Mouse (Mus musculus) gonadal fat pad, adult 2 months (tissue): Measurements from ENCODE around the gene Trim47. TPM values are rescaled to one million over a fixed set of nuclear protein-coding genes. Genes with fewer than 3 reads are reported as not detected.

Experiments used
- DNase-seq: peaks from one replicate; pipeline ENCODE4 v3.0.0-alpha.2; 2012; ENCODE audit warnings: low read depth
- polyA plus RNA-seq: library from polyadenylated mRNA; depleted of rRNA; stranded (reverse); fragments of >200 nt; gene quantifications from 2 replicates; pipeline ENCODE4 v1.2.3, GENCODE M21; 2012; rRNA removed

Trim47 gene
- polyA plus RNA-seq, result 35.0 and 38.8 TPM in 2 replicates

DNA sequence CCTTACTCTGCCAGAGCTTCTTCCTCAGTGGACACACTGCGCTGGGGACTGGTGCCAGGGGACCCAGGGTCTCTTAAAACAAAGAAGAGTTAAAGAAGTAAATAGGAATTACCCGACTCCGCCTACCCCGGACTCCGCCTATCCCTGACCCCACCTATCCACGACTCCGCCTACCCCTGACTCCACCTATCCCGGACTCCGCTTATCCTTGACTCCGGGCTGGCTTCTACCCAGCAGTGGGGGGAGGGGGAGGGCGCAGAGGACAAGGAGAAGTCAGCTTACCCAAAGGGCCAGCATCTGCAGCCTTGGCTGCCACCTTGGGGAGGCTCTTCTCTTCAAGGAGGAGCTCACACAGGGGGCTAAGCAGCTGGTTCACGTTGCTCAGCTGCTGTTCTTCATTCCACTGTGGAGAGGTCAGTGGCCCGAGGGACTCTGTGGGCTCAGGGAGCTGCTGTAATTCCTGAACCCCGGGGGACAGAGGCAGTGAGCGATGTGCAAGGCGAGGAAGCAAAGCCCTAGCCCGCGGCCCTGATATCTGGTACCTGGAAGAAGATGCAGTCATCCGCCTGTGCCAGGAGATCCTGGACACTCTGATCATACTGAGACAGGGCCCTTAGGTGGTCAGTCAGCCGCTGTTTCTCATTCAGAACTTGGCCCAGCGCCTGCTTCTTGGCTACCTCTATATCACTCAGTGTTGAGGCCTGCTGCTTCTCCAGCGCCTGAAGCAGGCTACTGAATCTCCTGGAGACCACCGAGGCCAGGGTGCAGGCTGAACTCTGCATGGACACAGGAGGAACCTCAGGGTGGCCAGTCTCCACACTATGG is at the start of gene Trim47:
Gene Trim47 (minus strand): TSS at position 55 of the 825 bp plus-strand sequence.
- DNase-seq, result no peak

DNA sequence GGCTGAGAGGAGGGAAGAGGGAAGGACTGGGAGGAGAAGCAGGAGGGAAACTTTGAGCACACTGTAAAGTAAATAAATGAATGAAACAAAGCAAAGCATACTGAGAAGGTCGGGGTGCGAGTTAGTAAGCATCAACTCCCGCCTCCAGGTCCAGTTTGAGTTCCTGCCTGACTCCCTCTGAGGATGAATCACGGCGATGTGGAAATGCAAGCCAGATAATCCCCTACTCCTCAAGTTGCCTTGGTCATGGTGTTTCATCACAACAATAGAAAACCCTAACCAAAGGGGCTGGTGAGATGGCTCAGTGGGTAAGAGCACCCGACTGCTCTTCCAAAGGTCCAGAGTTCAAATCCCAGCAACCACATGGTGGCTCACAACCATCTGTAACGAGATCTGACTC is 49.0 kb upstream of the Trim47 start:
- no peak for DNase-seq

DNA sequence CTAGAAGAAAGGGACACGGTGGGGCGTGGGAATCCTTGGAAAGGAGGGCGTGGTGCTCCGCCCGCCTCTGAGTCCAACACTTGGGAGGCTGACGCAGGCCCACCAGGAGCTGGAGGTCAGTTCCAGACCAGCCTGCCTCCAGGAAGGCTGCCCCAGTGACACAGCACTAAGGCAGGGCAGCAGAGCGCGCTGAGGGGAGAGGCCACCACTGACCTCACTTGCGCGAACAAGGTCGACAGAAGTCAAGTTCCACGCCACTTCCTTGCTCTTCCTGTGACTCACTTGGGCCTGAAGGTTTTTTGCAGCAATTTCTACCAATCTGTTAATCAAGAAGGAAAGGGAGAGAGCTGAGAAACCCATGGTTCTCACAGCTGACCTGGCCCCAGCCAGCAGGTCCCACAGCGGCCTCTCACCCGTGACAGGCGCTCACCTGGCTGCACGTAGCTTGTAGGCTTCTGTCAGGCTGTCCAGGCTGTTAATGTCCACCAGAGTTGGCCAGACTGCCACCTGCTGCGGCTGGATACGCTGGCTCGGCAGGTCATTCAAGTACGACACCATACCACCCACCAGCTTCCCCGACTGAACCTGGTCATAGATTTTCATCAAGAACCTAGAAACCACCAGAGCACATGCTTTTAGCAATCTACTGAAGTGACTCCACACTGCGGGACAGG is 47.9 kb upstream of the Trim47 start:
- DNase-seq, result no peak

- no peak for DNase-seq
Measured at GRCm38 (mm10) chr11:116171959-116172358, 44.9 kb upstream of the Trim47 start.

DNA sequence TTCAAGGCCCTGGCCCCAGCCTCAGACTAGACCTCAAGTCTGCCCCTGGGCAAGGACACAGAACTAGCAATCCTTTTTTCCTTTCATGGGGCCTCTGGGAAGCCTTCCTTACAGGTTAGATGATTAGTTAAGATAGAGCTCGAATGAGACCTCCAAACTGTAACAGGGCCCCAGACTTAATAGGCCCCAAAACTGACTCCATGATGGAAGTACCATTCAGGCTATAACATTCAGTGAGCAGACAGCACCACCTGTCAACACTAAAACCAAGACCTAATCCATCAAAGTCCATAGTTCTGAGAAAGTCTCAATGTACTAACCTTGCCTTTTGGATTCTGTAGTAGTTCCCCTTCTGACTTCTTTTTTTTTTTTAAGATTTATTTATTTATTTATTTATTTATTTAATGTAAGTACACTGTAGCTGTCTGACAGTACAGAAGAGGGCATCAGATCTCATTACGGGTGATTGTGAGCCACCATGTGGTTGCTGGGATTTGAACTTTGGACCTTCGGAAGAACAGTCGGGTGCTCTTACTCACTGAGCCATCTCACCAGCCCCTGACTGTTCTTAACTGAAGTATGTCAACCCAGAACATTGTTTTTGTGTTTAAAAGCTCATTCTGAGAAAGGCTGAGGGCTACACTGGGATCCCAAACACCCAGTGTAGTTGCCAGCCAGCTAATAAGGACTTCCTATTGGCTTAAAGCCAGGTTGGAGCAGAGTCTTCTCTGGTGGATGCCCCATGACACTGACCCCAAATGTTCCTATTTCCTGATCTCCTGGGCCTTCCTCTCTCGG is 43.2 kb upstream of the Trim47 start:
- no peak for DNase-seq

GRCm38 (mm10) chr11:116169214-116169613 is 42.2 kb upstream of the Trim47 start:
- DNase-seq, result no peak

GRCm38 (mm10) chr11:116167884-116168439 is 41.0 kb upstream of the Trim47 start, which contains the start of gene Fbf1:
Gene Fbf1, minus strand, starts transcription at chr11:116168166.
- DNase-seq, result no peak

DNA sequence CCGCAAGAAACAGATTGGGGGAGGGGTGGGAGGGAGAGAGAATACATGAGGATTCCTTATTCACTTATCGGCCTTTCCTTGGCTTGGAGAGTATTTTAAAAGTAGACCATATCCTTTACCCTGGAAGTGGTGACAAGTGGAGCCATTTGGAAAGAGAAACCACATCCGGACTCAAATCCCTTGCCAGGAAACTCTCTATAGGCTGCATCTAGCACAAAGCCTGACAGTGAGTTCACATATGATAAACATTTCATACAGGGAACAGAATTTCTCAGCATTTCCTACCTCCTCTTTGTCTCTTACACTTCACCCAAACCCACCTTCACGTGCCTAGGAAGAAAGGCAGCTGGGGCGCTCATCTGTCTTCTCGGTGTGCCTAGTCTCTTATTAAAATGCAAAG is 40.2 kb upstream of the Trim47 start:
- no peak for DNase-seq

GRCm38 (mm10) chr11:116163002-116163401 is 36.0 kb upstream of the Trim47 start:
- no peak for DNase-seq

- DNase-seq, result no peak
Measured at GRCm38 (mm10) chr11:116162146-116162545, 35.1 kb upstream of the Trim47 start.

DNA sequence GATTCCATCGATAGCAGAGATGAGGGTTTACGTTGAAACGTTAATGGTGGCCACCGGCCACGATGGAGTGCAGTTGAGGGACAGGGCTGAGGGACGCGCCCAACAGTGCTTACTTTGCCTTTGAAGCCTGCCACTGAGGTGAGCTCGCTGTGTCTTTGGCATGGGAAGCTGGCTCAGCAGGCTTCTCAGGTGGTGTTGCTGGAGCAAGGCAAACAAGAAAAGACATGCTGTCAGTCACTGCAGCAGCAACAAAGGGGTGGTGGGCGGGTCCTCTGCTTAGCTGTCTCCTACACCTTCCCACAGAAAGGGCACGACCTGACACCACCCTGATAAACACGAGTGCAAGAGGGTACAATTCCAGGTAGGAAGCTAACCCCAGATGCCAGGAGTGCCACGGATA is 34.3 kb upstream of the Trim47 start:
- peak; percentile 81 for DNase-seq

- DNase-seq, result no peak
Measured at GRCm38 (mm10) chr11:116150960-116151359, 23.9 kb upstream of the Trim47 start.

DNA sequence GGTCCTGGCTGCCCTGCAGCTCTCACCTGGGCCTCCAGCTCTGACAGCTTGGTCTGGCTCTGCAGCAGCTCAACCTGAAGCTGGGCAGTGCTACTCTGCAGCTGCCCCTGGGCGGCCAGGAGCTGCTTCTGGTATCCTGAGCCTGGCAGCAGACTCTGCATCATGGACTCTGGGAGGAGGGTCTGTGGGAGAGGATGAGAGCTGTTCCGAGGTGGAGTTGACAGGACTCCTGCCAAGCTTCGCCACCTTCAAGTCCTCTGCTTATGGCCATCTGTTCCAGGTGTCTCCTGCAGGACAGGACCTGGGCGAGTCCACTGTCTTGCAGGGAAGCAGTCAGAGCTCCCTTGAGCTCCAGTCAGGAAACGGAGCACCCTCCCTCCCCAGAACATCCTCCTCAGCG is 22.3 kb upstream of the Trim47 start:
- DNase-seq, result no peak

- no peak for DNase-seq
Measured at GRCm38 (mm10) chr11:116148761-116149221, 21.8 kb upstream of the Trim47 start.

DNA sequence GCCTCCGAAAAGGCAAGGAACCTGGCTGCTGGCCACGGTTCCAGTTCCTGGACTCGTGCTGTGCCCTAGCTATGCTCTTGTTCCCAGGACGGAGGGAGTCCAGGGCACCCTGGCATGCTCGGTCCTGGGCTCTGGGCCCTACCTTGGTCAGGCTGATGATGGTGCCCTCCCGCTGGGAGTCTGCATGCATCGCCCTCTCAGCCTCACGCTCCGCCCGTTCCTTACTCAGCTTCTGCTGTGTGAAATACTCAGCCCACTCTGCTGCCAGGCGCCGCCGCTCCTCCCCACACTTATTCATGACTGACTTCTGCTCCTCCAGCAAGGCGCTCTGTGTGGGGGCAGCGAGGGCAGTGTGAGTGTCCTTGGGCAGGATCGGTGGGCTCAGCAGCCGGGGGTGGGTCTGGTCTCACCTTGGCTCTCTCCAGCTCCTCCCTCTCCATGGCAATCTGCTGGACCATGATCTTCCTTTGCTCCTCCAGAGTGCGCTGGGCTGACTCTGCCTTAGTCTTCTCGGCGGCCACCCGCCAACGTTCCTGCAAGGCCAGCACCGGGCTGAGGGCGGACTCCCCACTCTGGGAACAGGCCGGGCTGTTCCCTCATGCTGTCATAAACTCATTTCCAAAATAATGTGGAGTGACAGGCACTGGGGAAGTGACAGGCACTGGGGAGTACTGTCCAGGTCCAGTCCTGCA is 19.4 kb upstream of the Trim47 start:
- no peak for DNase-seq

DNA sequence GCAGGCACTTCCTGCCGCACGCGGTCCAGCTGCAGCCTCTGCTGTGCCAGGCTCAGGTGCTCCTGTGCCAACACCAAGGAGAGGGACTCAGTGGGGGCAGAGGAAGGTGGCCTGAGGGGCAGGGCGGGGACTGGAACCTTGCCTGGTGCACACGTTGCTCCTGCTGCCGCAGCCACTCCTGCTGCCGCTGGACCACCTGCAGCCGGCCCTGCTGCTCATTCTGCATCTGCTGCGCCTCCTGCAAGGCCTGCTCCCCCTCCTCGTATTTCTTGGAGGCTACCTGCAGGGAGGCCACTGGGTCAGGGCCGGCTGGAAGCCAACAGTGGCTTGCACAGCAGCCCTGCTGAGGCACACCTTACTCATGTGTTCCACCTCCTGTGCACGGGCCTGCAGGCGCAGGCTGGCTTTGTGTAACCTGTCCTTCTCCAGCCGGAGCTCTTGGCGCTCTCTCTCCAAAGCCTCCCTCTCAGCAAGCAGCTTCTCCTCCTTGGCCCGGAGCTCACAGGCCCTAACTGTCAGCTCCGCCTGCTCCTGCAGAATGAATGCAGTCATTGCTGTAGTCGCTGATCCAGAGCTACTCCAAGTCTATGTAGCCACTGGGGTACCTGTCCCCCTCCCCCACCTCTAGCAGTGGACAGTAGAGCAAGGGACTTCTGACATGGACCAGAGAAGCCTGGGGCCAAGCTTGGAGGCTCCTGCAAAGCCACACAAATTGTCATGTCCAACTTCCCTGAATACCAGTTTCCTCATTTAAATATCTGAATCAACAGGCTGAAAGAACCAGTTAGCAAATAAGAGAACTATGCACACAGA is 18.7 kb upstream of the Trim47 start:
- DNase-seq, result no peak

GRCm38 (mm10) chr11:116143468-116143867 is 16.5 kb upstream of the Trim47 start:
- no peak for DNase-seq

GRCm38 (mm10) chr11:116142211-116142991 is 15.4 kb upstream of the Trim47 start:
- DNase-seq, result no peak

- DNase-seq, result peak; percentile 63
Measured at GRCm38 (mm10) chr11:116138468-116139138, 11.6 kb upstream of the Trim47 start, which contains the start of gene Mrpl38. Gene Mrpl38, minus strand, starts transcription at chr11:116138868.
